Mouse (Mus musculus) forebrain, embryonic 12.5 days (tissue): ENCODE results near the gene Baz1b. TPM values are rescaled to one million over a fixed set of nuclear protein-coding genes. Genes with fewer than 3 reads are reported as not detected.

Experiments used
- ATAC-seq: fragments of 200-750 bp; cut with Nextera tagmentation; 2 replicates; pipeline ENCODE4 v1.8.0; 2017; ENCODE audit warnings: moderate TSS enrichment; ENCODE audit not compliant: low FRiP score
- H3K27ac ChIP-seq: fragments of 300-500 bp; sonication (generic); 2 replicates; pipeline ENCODE4 v1.5.1; 2016; ENCODE audit warnings: mild to moderate bottlenecking
- H3K27me3 ChIP-seq: fragments of 300-500 bp; sonication (generic); 2 replicates; pipeline ENCODE4 v1.6.1; 2016; ENCODE audit warnings: mild to moderate bottlenecking
- H3K36me3 ChIP-seq: fragments of 300-500 bp; sonication (generic); replicated peaks from 2 replicates; pipeline ENCODE4 v1.6.1; 2016; ENCODE audit warnings: mild to moderate bottlenecking
- H3K4me1 ChIP-seq: fragments of 300-500 bp; sonication (generic); 2 replicates; pipeline ENCODE4 v1.6.1; 2016
- H3K4me2 ChIP-seq: fragments of 300-500 bp; sonication (generic); 2 replicates; pipeline ENCODE4 v1.6.1; 2016; ENCODE audit warnings: mild to moderate bottlenecking, moderate library complexity
- H3K4me3 ChIP-seq: fragments of 300-500 bp; sonication (generic); replicated peaks from 2 replicates; pipeline ENCODE4 v1.5.1; 2016; ENCODE audit warnings: mild to moderate bottlenecking
- H3K9ac ChIP-seq: fragments of 300-500 bp; sonication (generic); 2 replicates; pipeline ENCODE4 v1.6.1; 2016; ENCODE audit warnings: mild to moderate bottlenecking
- H3K9me3 ChIP-seq: fragments of 300-500 bp; sonication (generic); 2 replicates; pipeline ENCODE4 v1.6.1; 2016
- WGBS: fragments of 180-500 bp; shearing (Covaris S2); methylation state at CpG from one replicate; pipeline ENCODE4 v1.1.7; 2016; 5-methylcytosine and 5-hydroxymethylcytosine counted together
- polyA plus RNA-seq: library from polyadenylated mRNA; unstranded; fragments of >200 nt; fragmentation: Nextera tagmentation; extraction: Ambion mirVana; gene quantifications from 2 replicates; pipeline ENCODE4 v1.2.1, GENCODE M21; 2016

Baz1b gene
- polyA plus RNA-seq, 1 experiment from 2014 or later, result 75.0 TPM

GRCm38 (mm10) chr5:135264548-135264947 is 77.5 kb downstream of the Baz1b start:
- H3K9me3 ChIP-seq, result no peaks in the 10 kb centered on the region
- no peak overlapping the region for H3K4me3 ChIP-seq
- peak overlapping the region; percentile 25; the same call in 1 of the 2 replicates for H3K9ac ChIP-seq
- no peaks in the 10 kb centered on the region for H3K27me3 ChIP-seq
- H3K4me2 ChIP-seq, result peak overlapping the region; percentile 16; the same call in 1 of the 2 replicates
- H3K4me1 ChIP-seq, result peaks cover 26% of the 10 kb centered on the region
- WGBS, result 48% methylated on average over 9 of the region's 9 CpGs
- H3K36me3 ChIP-seq, result no peaks in the 10 kb centered on the region
- peak; percentile 39; the same call in 1 of the 2 replicates for ATAC-seq
- H3K27ac ChIP-seq, result peak overlapping the region; percentile 69

GRCm38 (mm10) chr5:135269451-135269850 is 82.4 kb downstream of the Baz1b start:
- Histone ChIP-seq H3K27me3 (no peaks in the 10 kb centered on the region), H3K9me3 (no peaks in the 10 kb centered on the region), H3K27ac (no peak overlapping the region), H3K4me3 (no peak overlapping the region), H3K4me1 (peaks cover 20% of the 10 kb centered on the region), H3K4me2 (no peak overlapping the region), H3K36me3 (no peaks in the 10 kb centered on the region), H3K9ac (no peak overlapping the region)
- no peak for ATAC-seq
- 86% methylated on average over 8 of the region's 8 CpGs for WGBS

- ATAC-seq, result no peak
- Histone ChIP-seq H3K9me3 (no peaks in the 10 kb centered on the region), H3K4me2 (no peak overlapping the region), H3K27ac (no peak overlapping the region), H3K9ac (no peak overlapping the region), H3K36me3 (no peaks in the 10 kb centered on the region), H3K4me1 (peaks cover 25% of the 10 kb centered on the region), H3K4me3 (no peak overlapping the region), H3K27me3 (no peaks in the 10 kb centered on the region)
- 82% methylated on average over 4 of the region's 4 CpGs for WGBS
These were observed 83.3 kb downstream of the Baz1b start for GRCm38 (mm10) chr5:135270361-135270760.

- Histone ChIP-seq H3K27me3 (peaks cover 9% of the 10 kb centered on the region), H3K4me3 (no peak overlapping the region), H3K9me3 (no peaks in the 10 kb centered on the region), H3K9ac (no peak overlapping the region), H3K27ac (peak overlapping the region; percentile 73), H3K4me1 (peaks cover 31% of the 10 kb centered on the region), H3K36me3 (no peaks in the 10 kb centered on the region), H3K4me2 (no peak overlapping the region)
- ATAC-seq, result no peak
- WGBS, result 35% methylated on average over 12 of the region's 12 CpGs
These were observed 84.6 kb downstream of the Baz1b start for GRCm38 (mm10) chr5:135271563-135272165.

GRCm38 (mm10) chr5:135274663-135275396 is 87.8 kb downstream of the Baz1b start:
- ATAC-seq, result peak; percentile 37; the same call in 1 of the 2 replicates
- peaks cover 15% of the 10 kb centered on the region for H3K27me3 ChIP-seq
- H3K4me2 ChIP-seq, result peak overlapping the region; percentile 38
- 0 out of 2 replicates have a peak overlapping the region, but pooled peaks have one; percentile 25 for H3K9ac ChIP-seq
- H3K27ac ChIP-seq, result peak overlapping the region; percentile 85
- no peaks in the 10 kb centered on the region for H3K36me3 ChIP-seq
- no peaks in the 10 kb centered on the region for H3K9me3 ChIP-seq
- peaks cover 35% of the 10 kb centered on the region for H3K4me1 ChIP-seq
- peak overlapping the region; percentile 4; the same call in 1 of the 2 replicates for H3K4me3 ChIP-seq
- WGBS, result 8% methylated on average over 15 of the region's 15 CpGs

- Histone ChIP-seq H3K4me2 (peak overlapping the region; percentile 44), H3K9me3 (no peaks in the 10 kb centered on the region), H3K27ac (peak overlapping the region; percentile 36; the same call in 1 of the 2 replicates), H3K36me3 (no peaks in the 10 kb centered on the region), H3K27me3 (peaks cover 15% of the 10 kb centered on the region), H3K9ac (no peak overlapping the region), H3K4me3 (peak overlapping the region; percentile 22), H3K4me1 (peaks cover 32% of the 10 kb centered on the region)
- ATAC-seq, result no peak
- WGBS, result 5% methylated on average over 36 of the region's 36 CpGs
These were observed 89.5 kb downstream of the Baz1b start for GRCm38 (mm10) chr5:135276597-135276996.

- H3K9me3 ChIP-seq, result no peaks in the 10 kb centered on the region
- no peak overlapping the region for H3K27ac ChIP-seq
- no peak overlapping the region for H3K4me2 ChIP-seq
- no peak overlapping the region for H3K4me3 ChIP-seq
- no peaks in the 10 kb centered on the region for H3K36me3 ChIP-seq
- WGBS, result 84% methylated on average over 9 of the region's 9 CpGs
- peaks cover 10% of the 10 kb centered on the region for H3K4me1 ChIP-seq
- H3K27me3 ChIP-seq, result peaks cover 15% of the 10 kb centered on the region
- H3K9ac ChIP-seq, result no peak overlapping the region
- no peak for ATAC-seq
These were observed 93.2 kb downstream of the Baz1b start for GRCm38 (mm10) chr5:135280226-135280625.

- H3K4me1 ChIP-seq, result no peaks in the 10 kb centered on the region
- H3K36me3 ChIP-seq, result no peaks in the 10 kb centered on the region
- H3K4me3 ChIP-seq, result no peak overlapping the region
- H3K27ac ChIP-seq, result peak overlapping the region; percentile 57
- H3K27me3 ChIP-seq, result no peaks in the 10 kb centered on the region
- no peak for ATAC-seq
- H3K9ac ChIP-seq, result no peak overlapping the region
- H3K9me3 ChIP-seq, result no peaks in the 10 kb centered on the region
- 56% methylated on average over 3 of the region's 3 CpGs for WGBS
- no peak overlapping the region for H3K4me2 ChIP-seq
These were observed 98.1 kb downstream of the Baz1b start for GRCm38 (mm10) chr5:135285211-135285610.

- 1% methylated on average over 6 of the region's 6 CpGs for WGBS
- Histone ChIP-seq H3K9ac (no peak overlapping the region), H3K9me3 (no peaks in the 10 kb centered on the region), H3K4me3 (no peak overlapping the region), H3K4me1 (peaks cover 2% of the 10 kb centered on the region), H3K36me3 (no peaks in the 10 kb centered on the region), H3K4me2 (no peak overlapping the region), H3K27me3 (no peaks in the 10 kb centered on the region), H3K27ac (no peak overlapping the region)
- peak; percentile 83 for ATAC-seq
These were observed 99.1 kb downstream of the Baz1b start for GRCm38 (mm10) chr5:135286185-135286584.

- Histone ChIP-seq H3K27me3 (no peaks in the 10 kb centered on the region), H3K36me3 (no peaks in the 10 kb centered on the region), H3K9me3 (no peaks in the 10 kb centered on the region), H3K4me2 (no peak overlapping the region), H3K4me3 (no peak overlapping the region), H3K9ac (0 out of 2 replicates have a peak overlapping the region, but pooled peaks have one; percentile 17), H3K27ac (no peak overlapping the region), H3K4me1 (peaks cover 5% of the 10 kb centered on the region)
- 74% methylated on average over 5 of the region's 5 CpGs for WGBS
- no peak for ATAC-seq
These were observed 99.9 kb downstream of the Baz1b start for GRCm38 (mm10) chr5:135286926-135287325.

- Histone ChIP-seq H3K9ac (no peak overlapping the region), H3K27me3 (no peaks in the 10 kb centered on the region), H3K9me3 (no peaks in the 10 kb centered on the region), H3K4me2 (no peak overlapping the region), H3K27ac (no peak overlapping the region), H3K4me3 (no peak overlapping the region), H3K36me3 (no peaks in the 10 kb centered on the region), H3K4me1 (peaks cover 5% of the 10 kb centered on the region)
- WGBS, result 90% methylated on average over 6 of the region's 6 CpGs
- ATAC-seq, result no peak
These were observed 103.6 kb downstream of the Baz1b start for GRCm38 (mm10) chr5:135290703-135291102.

GRCm38 (mm10) chr5:135291193-135291592 is 104.1 kb downstream of the Baz1b start:
- H3K4me2 ChIP-seq, result no peak overlapping the region
- peaks cover 5% of the 10 kb centered on the region for H3K4me1 ChIP-seq
- 45% methylated on average over 4 of the region's 4 CpGs for WGBS
- no peak overlapping the region for H3K9ac ChIP-seq
- ATAC-seq, result no peak
- H3K27ac ChIP-seq, result no peak overlapping the region
- no peak overlapping the region for H3K4me3 ChIP-seq
- no peaks in the 10 kb centered on the region for H3K9me3 ChIP-seq
- no peaks in the 10 kb centered on the region for H3K36me3 ChIP-seq
- no peaks in the 10 kb centered on the region for H3K27me3 ChIP-seq
